Mouse (Mus musculus) midbrain, embryonic 12.5 days (tissue): ENCODE measurements around the gene Asxl1. TPM values are rescaled to one million over a fixed set of nuclear protein-coding genes. Genes with fewer than 3 reads are reported as not detected.

Source experiments
- ATAC-seq: fragments of 200-750 bp; cut with Nextera tagmentation; 2 replicates; pipeline ENCODE4 v1.8.0; 2017; ENCODE audit warnings: low read depth, moderate TSS enrichment, moderate library complexity; ENCODE audit not compliant: low FRiP score
- H3K27ac ChIP-seq: fragments of 300-500 bp; sonication (generic); replicated peaks from 2 replicates; pipeline ENCODE4 v1.5.1; 2016; ENCODE audit warnings: mild to moderate bottlenecking
- H3K27me3 ChIP-seq: fragments of 300-500 bp; sonication (generic); 2 replicates; pipeline ENCODE4 v1.6.1; 2016; ENCODE audit warnings: mild to moderate bottlenecking
- H3K36me3 ChIP-seq: fragments of 300-500 bp; sonication (generic); 2 replicates; pipeline ENCODE4 v1.6.1; 2016
- H3K4me1 ChIP-seq: fragments of 300-500 bp; sonication (generic); 2 replicates; pipeline ENCODE4 v1.6.1; 2016
- H3K4me2 ChIP-seq: fragments of 300-500 bp; sonication (generic); replicated peaks from 2 replicates; pipeline ENCODE4 v1.6.1; 2016; ENCODE audit warnings: mild to moderate bottlenecking, moderate library complexity
- H3K4me3 ChIP-seq: fragments of 300-500 bp; sonication (generic); 2 replicates; pipeline ENCODE4 v1.5.1; 2016; ENCODE audit warnings: mild to moderate bottlenecking
- H3K9ac ChIP-seq: fragments of 300-500 bp; sonication (generic); replicated peaks from 2 replicates; pipeline ENCODE4 v1.6.1; 2016; ENCODE audit warnings: mild to moderate bottlenecking, moderate library complexity
- H3K9me3 ChIP-seq: fragments of 300-500 bp; sonication (generic); 2 replicates; pipeline ENCODE4 v1.6.1; 2016; ENCODE audit warnings: mild to moderate bottlenecking
- WGBS: fragments of 180-500 bp; shearing (Covaris S2); methylation state at CpG from one replicate; pipeline ENCODE4 v1.1.7; 2016; 5-methylcytosine and 5-hydroxymethylcytosine counted together
- polyA plus RNA-seq: library from polyadenylated mRNA; unstranded; fragments of >200 nt; fragmentation: Nextera tagmentation; extraction: Ambion mirVana; gene quantifications from 2 replicates; pipeline ENCODE4 v1.2.1, GENCODE M21; 2016

Asxl1 gene
- polyA plus RNA-seq, 1 experiment from 2014 or later: 18.2 TPM

DNA sequence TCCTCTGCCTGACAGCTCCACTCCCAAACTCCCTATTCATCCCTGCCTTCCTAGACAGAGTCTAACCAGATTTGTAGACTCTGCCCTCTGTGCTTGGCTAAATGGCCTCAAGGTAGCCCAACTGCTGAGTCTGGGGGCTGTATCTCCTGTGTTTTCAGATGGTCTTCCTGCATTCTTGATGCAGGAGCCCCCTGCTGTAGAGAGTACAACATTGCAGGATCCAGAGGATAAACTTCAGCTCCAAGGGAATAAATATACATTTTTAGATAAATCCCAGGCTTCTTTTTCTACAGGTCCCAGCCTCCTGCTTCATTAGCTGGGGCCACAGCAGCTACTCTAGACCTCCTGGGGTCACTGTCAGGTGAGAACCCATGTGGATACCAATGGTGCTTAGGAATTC lies 75.6 kb downstream of the Asxl1 start:
- no peaks in the 10 kb centered on the region for H3K27me3 ChIP-seq
- H3K36me3 ChIP-seq: peaks cover 53% of the 10 kb centered on the region
- H3K4me3 ChIP-seq: no peak overlapping the region
- peaks cover 43% of the 10 kb centered on the region for H3K4me1 ChIP-seq
- H3K9me3 ChIP-seq: no peaks in the 10 kb centered on the region
- no peak overlapping the region for H3K4me2 ChIP-seq
- no peak overlapping the region for H3K27ac ChIP-seq
- H3K9ac ChIP-seq: no peak overlapping the region
- ATAC-seq: no peak

DNA sequence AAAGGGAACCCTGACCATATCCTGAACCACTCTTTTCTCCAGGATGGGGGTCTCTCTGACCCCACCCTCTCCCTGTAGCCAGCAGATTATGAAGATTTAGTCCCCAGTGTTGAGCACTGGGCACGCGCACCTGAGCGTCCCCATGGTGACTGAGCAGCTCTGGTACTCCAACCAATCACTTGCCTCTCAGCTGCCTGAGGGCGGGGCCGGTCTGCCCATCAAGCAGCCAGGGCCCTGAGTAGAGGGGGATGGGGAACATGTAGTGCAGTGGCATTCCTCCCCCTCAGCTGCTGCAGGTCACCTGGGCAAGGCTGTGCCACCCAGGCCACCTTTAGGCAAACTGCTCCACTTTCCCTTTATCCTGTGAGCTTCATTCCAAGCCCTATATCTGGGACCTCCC lies 76.4 kb downstream of the Asxl1 start:
- Histone ChIP-seq H3K4me1 (peaks cover 50% of the 10 kb centered on the region), H3K27ac (peak overlapping the region; percentile 39; the same call in 1 of the 2 replicates), H3K4me3 (no peak overlapping the region), H3K4me2 (no peak overlapping the region), H3K9ac (no peak overlapping the region), H3K36me3 (peaks cover 46% of the 10 kb centered on the region), H3K9me3 (no peaks in the 10 kb centered on the region), H3K27me3 (no peaks in the 10 kb centered on the region)
- WGBS: 6% methylated on average over 5 of the region's 5 CpGs
- peak; percentile 75 for ATAC-seq

DNA sequence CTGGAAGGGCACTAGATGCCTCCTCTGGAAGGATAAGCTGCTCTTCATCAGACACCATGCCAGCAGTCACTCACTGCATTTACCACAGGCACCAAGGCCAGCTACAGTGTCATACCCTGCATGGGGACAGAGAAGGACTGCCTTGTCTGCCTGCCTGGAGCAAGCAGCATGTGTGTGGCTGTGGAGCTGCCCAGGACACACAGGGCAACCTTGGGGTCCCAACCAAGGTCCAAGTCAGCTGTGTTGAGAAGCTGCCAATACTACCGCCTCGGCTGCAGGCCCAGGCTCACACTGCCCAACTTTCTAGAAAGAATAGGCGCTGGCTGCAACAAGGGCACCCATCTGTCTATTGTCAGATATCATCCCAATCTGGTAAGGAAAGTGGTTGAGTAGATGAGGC lies 77.5 kb downstream of the Asxl1 start:
- ATAC-seq: no peak
- Histone ChIP-seq H3K27ac (peak overlapping the region; percentile 39), H3K9ac (no peak overlapping the region), H3K4me3 (no peak overlapping the region), H3K36me3 (peaks cover 36% of the 10 kb centered on the region), H3K4me2 (no peak overlapping the region), H3K9me3 (no peaks in the 10 kb centered on the region), H3K4me1 (peaks cover 56% of the 10 kb centered on the region), H3K27me3 (no peaks in the 10 kb centered on the region)
- 94% methylated on average over 3 of the region's 3 CpGs for WGBS

DNA sequence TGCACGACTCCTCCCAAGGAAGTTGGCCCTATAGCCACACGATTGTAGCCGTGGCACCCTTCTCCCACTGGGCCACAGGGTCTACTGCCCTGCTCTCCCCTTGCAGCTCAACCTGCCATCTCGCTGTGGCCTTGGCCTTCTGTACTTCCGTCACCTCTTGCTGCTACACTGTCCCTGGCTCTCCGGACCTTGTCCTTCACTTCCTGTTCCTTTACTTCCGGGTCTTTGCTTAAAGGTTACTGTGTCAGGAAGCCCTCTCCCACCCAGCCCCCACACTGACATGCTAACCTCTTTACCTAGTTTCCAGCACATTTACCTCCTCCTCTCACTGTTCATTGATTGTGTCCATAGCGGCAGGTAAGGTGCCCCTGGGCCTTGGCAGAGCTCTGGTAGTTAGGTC lies 78.9 kb downstream of the Asxl1 start:
- ATAC-seq: no peak
- H3K4me2 ChIP-seq: no peak overlapping the region
- H3K36me3 ChIP-seq: peaks cover 32% of the 10 kb centered on the region
- no peaks in the 10 kb centered on the region for H3K27me3 ChIP-seq
- no peak overlapping the region for H3K27ac ChIP-seq
- no peak overlapping the region for H3K9ac ChIP-seq
- peaks cover 56% of the 10 kb centered on the region for H3K4me1 ChIP-seq
- 87% methylated on average over 8 of the region's 8 CpGs for WGBS
- H3K4me3 ChIP-seq: no peak overlapping the region
- no peaks in the 10 kb centered on the region for H3K9me3 ChIP-seq

DNA sequence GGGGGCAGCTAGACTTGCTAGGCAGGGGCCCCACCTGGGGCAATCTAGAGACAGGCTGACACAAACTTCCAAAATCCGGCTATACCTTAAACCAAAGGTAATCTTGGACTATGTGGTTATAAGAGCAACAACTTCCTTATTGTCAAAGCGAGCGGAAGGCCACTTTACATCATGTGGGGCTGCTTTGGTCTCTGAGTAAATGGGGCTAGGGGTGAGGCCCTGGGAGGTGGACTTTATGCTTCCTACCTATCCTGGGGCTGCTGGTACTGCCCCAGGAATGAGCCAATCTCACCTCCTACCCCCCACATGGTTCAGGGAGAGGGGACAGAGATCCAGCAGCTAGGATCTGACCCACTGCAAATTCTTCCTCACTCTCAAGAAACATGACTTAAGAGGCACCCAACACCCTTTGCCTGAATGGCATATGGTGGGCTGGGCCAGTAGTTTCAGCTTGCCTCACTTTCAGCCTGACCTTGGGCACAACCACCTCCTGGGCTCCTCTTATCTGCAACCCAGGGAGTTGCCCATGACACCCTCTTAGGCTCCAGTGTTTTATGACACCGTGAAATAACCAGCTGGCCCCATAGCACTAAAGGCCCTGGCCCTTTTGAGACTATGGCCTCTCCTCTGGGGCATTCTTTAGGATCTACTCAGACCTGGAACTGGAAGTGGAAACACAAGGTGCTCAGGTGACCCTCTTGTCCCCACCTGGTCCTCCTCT lies 79.7 kb downstream of the Asxl1 start:
- Histone ChIP-seq H3K27ac (peak overlapping the region; percentile 82), H3K9ac (no peak overlapping the region), H3K27me3 (no peaks in the 10 kb centered on the region), H3K36me3 (peaks cover 31% of the 10 kb centered on the region), H3K4me2 (no peak overlapping the region), H3K4me1 (peaks cover 56% of the 10 kb centered on the region), H3K9me3 (no peaks in the 10 kb centered on the region), H3K4me3 (no peak overlapping the region)
- WGBS: 91% methylated on average over 4 of the region's 4 CpGs
- no peak for ATAC-seq

DNA sequence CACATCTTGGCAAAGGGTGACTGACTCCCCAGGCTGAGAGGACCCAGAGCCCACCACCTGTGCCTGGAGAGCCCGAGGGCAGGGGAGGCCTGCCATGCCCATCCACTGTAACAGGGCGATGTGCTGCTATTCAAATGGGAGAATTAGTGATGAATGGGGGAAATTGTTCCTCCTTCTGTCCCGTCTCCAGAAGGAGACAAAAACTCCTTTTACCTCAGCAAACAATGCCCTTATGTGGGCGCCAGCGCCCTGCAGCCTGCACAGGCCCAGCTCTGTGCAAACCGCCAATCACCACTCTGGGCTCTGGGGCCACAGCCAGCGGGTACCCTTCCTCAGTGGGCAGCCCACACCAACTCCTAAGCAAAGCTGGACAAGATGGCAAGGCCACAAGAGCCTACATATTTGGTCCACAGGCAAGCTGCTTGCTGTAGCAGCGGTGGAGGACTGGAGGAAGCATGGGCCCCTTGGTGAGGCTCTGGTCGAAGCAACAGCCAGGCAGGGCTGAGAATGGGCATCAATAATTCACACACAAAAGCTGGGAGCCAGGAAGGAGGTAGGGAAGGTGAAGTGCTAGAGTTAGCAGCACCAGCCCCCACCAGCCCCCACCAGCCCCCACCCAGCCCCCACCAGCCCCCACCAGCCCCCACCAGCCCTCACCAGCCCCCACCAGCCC lies 80.5 kb downstream of the Asxl1 start:
- H3K4me3 ChIP-seq: no peak overlapping the region
- no peaks in the 10 kb centered on the region for H3K27me3 ChIP-seq
- 0 out of 2 replicates have a peak overlapping the region, but pooled peaks have one; percentile 2 for H3K9ac ChIP-seq
- peak overlapping the region; percentile 82 for H3K27ac ChIP-seq
- peaks cover 35% of the 10 kb centered on the region for H3K36me3 ChIP-seq
- peak; percentile 73 for ATAC-seq
- H3K4me1 ChIP-seq: peaks cover 56% of the 10 kb centered on the region
- no peaks in the 10 kb centered on the region for H3K9me3 ChIP-seq
- 0 out of 2 replicates have a peak overlapping the region, but pooled peaks have one; percentile 6 for H3K4me2 ChIP-seq
- 25% methylated on average over 9 of the region's 9 CpGs for WGBS

DNA sequence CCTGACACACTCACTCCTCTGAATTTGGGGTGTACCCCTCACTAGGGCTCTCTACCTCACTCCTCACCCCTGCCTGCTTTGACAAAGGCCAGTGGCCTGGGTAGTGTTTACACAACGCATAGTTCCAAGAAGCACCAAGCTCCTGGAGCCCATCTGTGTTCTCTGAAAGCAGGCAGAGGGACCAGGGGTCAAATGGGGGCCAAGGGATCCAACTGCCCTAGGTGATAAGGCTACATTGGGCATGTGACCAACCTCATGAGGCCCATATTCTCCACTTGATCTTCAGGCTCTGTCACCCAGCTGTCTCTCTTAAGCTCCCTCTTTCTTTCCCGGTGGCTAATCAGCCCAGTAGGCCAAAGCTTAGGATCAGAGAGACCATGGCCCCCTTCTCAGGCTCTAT lies 81.3 kb downstream of the Asxl1 start:
- H3K27ac ChIP-seq: peak overlapping the region; percentile 82
- no peaks in the 10 kb centered on the region for H3K9me3 ChIP-seq
- H3K9ac ChIP-seq: no peak overlapping the region
- WGBS: 5% methylated on average over 2 of the region's 2 CpGs
- ATAC-seq: peak; percentile 14; the same call in 1 of the 2 replicates
- H3K4me2 ChIP-seq: 0 out of 2 replicates have a peak overlapping the region, but pooled peaks have one; percentile 6
- no peaks in the 10 kb centered on the region for H3K27me3 ChIP-seq
- H3K4me1 ChIP-seq: peaks cover 54% of the 10 kb centered on the region
- H3K4me3 ChIP-seq: no peak overlapping the region
- peaks cover 42% of the 10 kb centered on the region for H3K36me3 ChIP-seq

DNA sequence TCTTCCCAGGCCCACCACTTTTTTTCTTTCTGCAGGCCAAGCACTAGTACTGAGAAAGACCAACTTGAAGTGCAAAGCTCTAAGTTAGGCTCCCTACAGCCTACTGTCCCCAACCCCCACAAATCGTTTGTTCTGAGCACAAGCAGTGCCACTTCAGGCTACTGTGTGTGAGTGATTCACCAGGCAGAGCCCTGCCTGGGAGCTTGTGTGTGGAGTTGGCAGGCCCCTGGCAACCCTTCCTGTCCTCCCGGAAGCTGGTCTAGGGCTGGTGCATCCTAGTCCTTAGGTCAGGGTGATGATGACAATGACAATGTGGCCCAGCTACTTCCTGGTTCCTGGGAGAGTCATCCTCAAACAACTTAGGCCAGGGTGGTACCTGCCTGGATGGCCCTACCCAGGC lies 82.9 kb downstream of the Asxl1 start:
- 76% methylated on average over 2 of the region's 2 CpGs for WGBS
- no peak for ATAC-seq
- Histone ChIP-seq H3K4me2 (no peak overlapping the region), H3K4me1 (peaks cover 44% of the 10 kb centered on the region), H3K27me3 (no peaks in the 10 kb centered on the region), H3K9ac (no peak overlapping the region), H3K27ac (0 out of 2 replicates have a peak overlapping the region, but pooled peaks have one; percentile 15), H3K36me3 (peaks cover 55% of the 10 kb centered on the region), H3K9me3 (no peaks in the 10 kb centered on the region), H3K4me3 (no peak overlapping the region)

DNA sequence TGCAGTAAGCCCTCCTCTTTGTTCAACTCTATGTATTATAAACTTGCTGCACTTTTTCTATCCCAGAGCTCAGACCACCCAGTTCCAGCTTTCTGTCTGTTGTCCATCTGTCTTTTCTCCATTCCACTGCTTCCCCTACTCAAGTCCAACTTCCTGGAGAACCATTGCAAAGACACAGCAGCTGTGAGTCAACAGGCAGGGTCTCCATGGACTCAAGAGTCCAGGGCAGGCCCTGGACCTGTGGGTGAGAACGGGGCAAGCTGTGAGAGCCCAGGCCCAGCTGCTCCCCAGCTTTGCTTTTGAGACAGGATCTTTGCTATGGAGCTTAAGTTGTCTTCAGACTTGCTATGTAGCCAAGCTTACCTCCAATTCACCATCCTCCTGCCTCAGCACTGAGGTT lies 84.9 kb downstream of the Asxl1 start:
- no peak overlapping the region for H3K4me2 ChIP-seq
- H3K9me3 ChIP-seq: no peaks in the 10 kb centered on the region
- H3K27ac ChIP-seq: no peak overlapping the region
- H3K4me1 ChIP-seq: peaks cover 45% of the 10 kb centered on the region
- WGBS: 92% methylated on average over 1 of the region's 1 CpGs
- no peak overlapping the region for H3K4me3 ChIP-seq
- H3K9ac ChIP-seq: no peak overlapping the region
- no peak for ATAC-seq
- H3K36me3 ChIP-seq: peaks cover 53% of the 10 kb centered on the region
- H3K27me3 ChIP-seq: no peaks in the 10 kb centered on the region

DNA sequence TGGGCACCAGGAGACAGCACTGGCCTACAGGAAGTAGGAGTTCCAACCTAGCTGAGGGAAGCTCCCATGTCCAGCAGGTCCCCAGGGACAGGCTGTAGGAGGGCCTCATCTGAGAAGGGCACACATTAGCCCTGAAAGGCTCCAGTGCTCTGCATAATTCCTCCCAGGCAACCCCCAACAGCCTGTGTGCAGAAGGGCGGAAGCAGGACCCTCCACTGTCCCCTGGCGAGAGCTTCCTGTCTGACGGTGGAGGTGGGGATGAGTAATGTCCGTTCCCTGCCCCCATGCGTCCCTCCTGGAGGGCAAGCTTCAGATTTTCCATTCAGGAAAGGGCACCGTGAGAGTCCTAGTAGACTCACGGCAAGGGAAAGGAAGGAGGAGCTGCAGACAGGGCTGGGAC lies 86.9 kb downstream of the Asxl1 start:
- Histone ChIP-seq H3K27me3 (no peaks in the 10 kb centered on the region), H3K36me3 (peaks cover 58% of the 10 kb centered on the region), H3K27ac (no peak overlapping the region; the same call in 1 of the 2 replicates), H3K9ac (no peak overlapping the region), H3K4me2 (no peak overlapping the region), H3K4me3 (no peak overlapping the region), H3K4me1 (peaks cover 46% of the 10 kb centered on the region), H3K9me3 (no peaks in the 10 kb centered on the region)
- no peak for ATAC-seq
- WGBS: 44% methylated on average over 7 of the region's 7 CpGs

DNA sequence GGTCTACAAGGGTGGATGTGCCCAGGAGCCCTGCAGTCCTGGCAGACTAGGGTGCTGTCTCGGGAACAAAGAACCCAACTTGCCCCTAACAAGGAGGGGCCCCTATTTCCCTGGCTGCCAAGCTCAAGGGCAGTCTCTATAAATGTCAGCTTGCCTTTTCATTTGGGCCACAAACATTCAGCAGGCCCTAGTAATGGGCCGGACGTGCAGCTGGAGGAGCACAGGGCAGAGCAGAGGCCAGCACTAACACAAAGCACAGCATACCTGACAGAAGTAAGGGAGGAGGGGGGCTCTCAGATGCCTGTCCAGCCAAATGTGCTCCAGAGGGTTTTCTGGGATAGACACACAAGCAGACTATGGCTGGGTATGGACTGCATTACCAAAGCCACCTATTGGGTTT lies 88.2 kb downstream of the Asxl1 start:
- Histone ChIP-seq H3K4me1 (peaks cover 59% of the 10 kb centered on the region), H3K27ac (0 out of 2 replicates have a peak overlapping the region, but pooled peaks have one; percentile 8), H3K36me3 (peaks cover 54% of the 10 kb centered on the region), H3K9me3 (no peaks in the 10 kb centered on the region), H3K9ac (no peak overlapping the region), H3K4me3 (no peak overlapping the region), H3K27me3 (no peaks in the 10 kb centered on the region), H3K4me2 (no peak overlapping the region)
- no peak for ATAC-seq
- WGBS: 74% methylated on average over 3 of the region's 3 CpGs
